Mouse (Mus musculus): ENCODE measurements at regions not wholly inside any gene's neighbourhood (a gene's known extent, or its start where the extent isn't known, plus 50 kb on each side); places are given as distances from the start of the nearest gene placed in this dataset.

DNA sequence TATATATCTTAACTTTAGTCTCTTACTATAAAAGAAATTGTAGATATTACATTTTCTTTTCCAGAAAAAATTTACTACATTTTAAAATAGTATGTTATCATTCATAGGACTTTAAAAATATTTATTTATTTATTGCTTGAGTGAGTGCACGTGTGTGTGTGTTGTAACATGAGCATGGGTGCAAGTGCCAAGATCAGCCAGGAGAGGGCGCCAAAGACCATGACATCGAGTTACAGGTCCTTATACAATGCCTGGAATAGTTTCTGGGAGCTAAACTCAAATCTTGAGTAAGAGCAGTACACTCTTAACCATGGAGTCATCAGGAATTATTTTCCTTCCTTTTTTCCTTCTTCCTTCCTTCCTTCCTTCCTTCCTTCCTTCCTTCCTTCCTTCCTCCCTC lies 185.4 kb upstream of the Mageb4 start:
- DNase-seq (ENCODE audit: low read depth) = peak; percentile 55
